Mouse (Mus musculus): ENCODE measurements around the gene Grik3. TPM values are rescaled to one million over a fixed set of nuclear protein-coding genes. Genes with fewer than 3 reads are reported as not detected.

Grik3 gene
- not detected in 2 replicates for total RNA-seq (2023)

GRCm38 (mm10) chr4:125490661-125491504, at the start of gene Grik3:
Grik3 (plus strand) TSS chr4:125490700.

Data from neutrophil, adult 65 days (primary cell).